In genomic region chr14:30916516-30916915, GRCm38 (mm10) we compare ENCODE assay signal across 20 mouse cellular contexts. TPM values are rescaled to one million over a fixed set of nuclear protein-coding genes. Genes with fewer than 3 reads are reported as not detected.
DNase-seq lines count a peak whose midpoint lies in the region; ATAC-seq lines count a peak whose summit lies in the region.
"Had no signal": no experiment of that assay in that cellular context is flagged by ENCODE, and none has a peak within 500 bp of the region (broad histone marks: within the 10 kb centered on the region; RNA-seq: fewer than 3 reads in every experiment).

No protein-coding gene starts in this region.

- H3K4me2 ChIP-seq in embryonic facial prominence, embryonic 14.5 days (ENCODE audit: low read depth, low read length): no peak overlapping the region
- H3K4me2 ChIP-seq in stomach, embryonic 16.5 days (ENCODE audit: low read depth, low read length): no peak overlapping the region
- H3K4me2 ChIP-seq: embryonic facial prominence, embryonic 12.5 days; forebrain, embryonic 13.5 days; heart, embryonic 12.5 days; hindbrain, embryonic 15.5 days had no signal

- no peaks in the 10 kb centered on the region for H3K4me1 ChIP-seq in embryonic facial prominence, embryonic 14.5 days (ENCODE audit: control insufficient read depth, insufficient read depth, low read length)
- H3K4me1 ChIP-seq in embryonic facial prominence, embryonic 10.5 days: no peaks in the 10 kb centered on the region
- no peaks in the 10 kb centered on the region for H3K4me1 ChIP-seq in stomach, embryonic 16.5 days (ENCODE audit: control insufficient read depth, insufficient read depth, low read length)
- H3K4me1 ChIP-seq: embryonic facial prominence, embryonic 12.5 days; heart, embryonic 12.5 days; hindbrain, embryonic 10.5 days; hindbrain, embryonic 15.5 days had no signal

- no peak overlapping the region for H3K9ac ChIP-seq in embryonic facial prominence, embryonic 14.5 days (ENCODE audit: low read depth, low read length)
- H3K9ac ChIP-seq in stomach, embryonic 16.5 days (ENCODE audit: low read length): no peak overlapping the region
- H3K9ac ChIP-seq: embryonic facial prominence, embryonic 12.5 days; forebrain, embryonic 13.5 days; forebrain, postnatal 0 days; heart, embryonic 12.5 days; hindbrain, embryonic 15.5 days had no signal

- WGBS in embryonic facial prominence, embryonic 14.5 days: 65% methylated on average over 1 of the region's 1 CpGs
- 89% methylated on average over 1 of the region's 1 CpGs for WGBS in embryonic facial prominence, embryonic 10.5 days
- 69% methylated on average over 1 of the region's 1 CpGs for WGBS in stomach, embryonic 16.5 days

- DNase-seq in embryonic facial prominence, embryonic 14.5 days (ENCODE audit: low spot score): peak; percentile 19
- DNase-seq in embryonic facial prominence, embryonic 10.5 days (ENCODE audit: low spot score): no peak
- DNase-seq in lung, postnatal 36 days: peak; percentile 15
- no peak for DNase-seq in lung, postnatal 4 days
- peak; percentile 3 for DNase-seq in brain, adult 2 months (ENCODE audit: low read depth, low spot score)
- DNase-seq in urinary bladder, postnatal 36 days (ENCODE audit: low spot score in 2 of 2): no peak
- DNase-seq in cerebellum, adult 9-10 months: no peak
- DNase-seq: adrenal gland, postnatal 14 days; cerebellum, adult 2 months; cerebellum, postnatal 14 days; embryo, embryonic 11 days; forebrain, postnatal 0 days; gastrocnemius, adult 2 months; gastrocnemius, postnatal 25 days had no signal

- no peak for ATAC-seq in embryonic facial prominence, embryonic 14.5 days (ENCODE audit: low read depth)
- peak; percentile 21; the same call in 1 of the 2 replicates for ATAC-seq in stomach, embryonic 16.5 days (ENCODE audit: insufficient read depth, low FRiP score)
- ATAC-seq: forebrain, embryonic 13.5 days; forebrain, postnatal 0 days had no signal

- no peaks in the 10 kb centered on the region for H3K27me3 ChIP-seq in embryonic facial prominence, embryonic 14.5 days (replicated peaks; ENCODE audit: control insufficient read depth, insufficient read depth, low read length)
- no peaks in the 10 kb centered on the region for H3K27me3 ChIP-seq in embryonic facial prominence, embryonic 10.5 days (replicated peaks; ENCODE audit: low read depth, poor library complexity, severe bottlenecking)
- no peaks in the 10 kb centered on the region for H3K27me3 ChIP-seq in stomach, embryonic 16.5 days (ENCODE audit: control insufficient read depth, insufficient read depth, low read length)
- H3K27me3 ChIP-seq: embryonic facial prominence, embryonic 12.5 days; forebrain, embryonic 13.5 days; heart, embryonic 12.5 days; hindbrain, embryonic 15.5 days had no signal

- no peak overlapping the region for H3K27ac ChIP-seq in embryonic facial prominence, embryonic 14.5 days (replicated peaks; ENCODE audit: low read depth, low read length)
- no peak overlapping the region for H3K27ac ChIP-seq in embryonic facial prominence, embryonic 10.5 days (replicated peaks)
- peak overlapping the region; percentile 48 for H3K27ac ChIP-seq in stomach, embryonic 16.5 days (ENCODE audit: low read length)
- H3K27ac ChIP-seq: embryonic facial prominence, embryonic 12.5 days; forebrain, embryonic 13.5 days; hindbrain, embryonic 10.5 days; hindbrain, embryonic 15.5 days had no signal

- H3K9me3 ChIP-seq in embryonic facial prominence, embryonic 14.5 days (ENCODE audit: control insufficient read depth, low read length): no peaks in the 10 kb centered on the region
- no peaks in the 10 kb centered on the region for H3K9me3 ChIP-seq in embryonic facial prominence, embryonic 10.5 days
- no peaks in the 10 kb centered on the region for H3K9me3 ChIP-seq in stomach, embryonic 16.5 days (replicated peaks; ENCODE audit: control insufficient read depth, low read length)
- H3K9me3 ChIP-seq: embryonic facial prominence, embryonic 12.5 days; forebrain, embryonic 13.5 days; heart, embryonic 12.5 days; hindbrain, embryonic 10.5 days; hindbrain, embryonic 15.5 days had no signal

- H3K4me3 ChIP-seq in embryonic facial prominence, embryonic 14.5 days (ENCODE audit: low read depth, low read length): no peak overlapping the region
- no peak overlapping the region for H3K4me3 ChIP-seq in embryonic facial prominence, embryonic 10.5 days
- no peak overlapping the region for H3K4me3 ChIP-seq in stomach, embryonic 16.5 days (replicated peaks; ENCODE audit: low read length)
- H3K4me3 ChIP-seq: embryonic facial prominence, embryonic 12.5 days; forebrain, embryonic 13.5 days; gastrocnemius, adult 2 months; heart, embryonic 12.5 days; hindbrain, embryonic 10.5 days; hindbrain, embryonic 15.5 days had no signal

- no peaks in the 10 kb centered on the region for H3K36me3 ChIP-seq in embryonic facial prominence, embryonic 14.5 days (ENCODE audit: control insufficient read depth, insufficient read depth, low read length)
- no peaks in the 10 kb centered on the region for H3K36me3 ChIP-seq in embryonic facial prominence, embryonic 10.5 days (replicated peaks)
- H3K36me3 ChIP-seq in stomach, embryonic 16.5 days (ENCODE audit: control insufficient read depth, insufficient read depth, low read length): no peaks in the 10 kb centered on the region
- H3K36me3 ChIP-seq: embryonic facial prominence, embryonic 12.5 days; heart, embryonic 12.5 days; hindbrain, embryonic 10.5 days; hindbrain, embryonic 15.5 days had no signal

RNA-seq across cellular contexts. Expression of gene Itih3, which starts 7.0 kb away (rescaled TPM):
- 0.33 and 0.39 TPM in 2 replicates for polyA plus RNA-seq in embryonic facial prominence, embryonic 14.5 days (2014; fragmentation: Nextera tagmentation; extraction: Ambion mirVana)
- polyA plus RNA-seq in embryonic facial prominence, embryonic 10.5 days (2016; fragmentation: Nextera tagmentation; extraction: Ambion mirVana): 0.36 TPM in 1 of 2 replicates, not detected in the other
- polyA plus RNA-seq in stomach, embryonic 16.5 days (2015; fragmentation: Nextera tagmentation; extraction: Ambion mirVana): 15.6 and 15.7 TPM in 2 replicates

RNA-seq across cellular contexts. Expression of gene Itih1, which starts 26.6 kb away (rescaled TPM):
- not detected in 2 replicates for polyA plus RNA-seq in embryonic facial prominence, embryonic 14.5 days (2014; fragmentation: Nextera tagmentation; extraction: Ambion mirVana)
- not detected in 2 replicates for polyA plus RNA-seq in embryonic facial prominence, embryonic 10.5 days (2016; fragmentation: Nextera tagmentation; extraction: Ambion mirVana)
- 2.4 and 2.8 TPM in 2 replicates for polyA plus RNA-seq in stomach, embryonic 16.5 days (2015; fragmentation: Nextera tagmentation; extraction: Ambion mirVana)
- polyA plus RNA-seq: cerebellum, adult 2 months; embryonic facial prominence, embryonic 12.5 days; forebrain, embryonic 13.5 days; forebrain, postnatal 0 days; hindbrain, embryonic 10.5 days; hindbrain, embryonic 15.5 days had no signal

RNA-seq across cellular contexts. Expression of gene Itih4, which starts 30.2 kb away (rescaled TPM):
- 0.10 TPM in 1 of 2 replicates, not detected in the other for polyA plus RNA-seq in embryonic facial prominence, embryonic 14.5 days (2014; fragmentation: Nextera tagmentation; extraction: Ambion mirVana)
- polyA plus RNA-seq in embryonic facial prominence, embryonic 10.5 days (2016; fragmentation: Nextera tagmentation; extraction: Ambion mirVana): not detected in 2 replicates
- 5.6 and 7.7 TPM in 2 replicates for polyA plus RNA-seq in stomach, embryonic 16.5 days (2015; fragmentation: Nextera tagmentation; extraction: Ambion mirVana)
- polyA plus RNA-seq: embryonic facial prominence, embryonic 12.5 days; forebrain, embryonic 13.5 days; hindbrain, embryonic 10.5 days; hindbrain, embryonic 15.5 days had no signal

RNA-seq across cellular contexts. Expression of gene Nek4, which starts 34.7 kb away (rescaled TPM):
- polyA plus RNA-seq in embryonic facial prominence, embryonic 14.5 days (2014; fragmentation: Nextera tagmentation; extraction: Ambion mirVana): 9.8 and 9.9 TPM in 2 replicates
- 20.2 and 22.1 TPM in 2 replicates for polyA plus RNA-seq in embryonic facial prominence, embryonic 10.5 days (2016; fragmentation: Nextera tagmentation; extraction: Ambion mirVana)
- 10.3 and 10.5 TPM in 2 replicates for polyA plus RNA-seq in stomach, embryonic 16.5 days (2015; fragmentation: Nextera tagmentation; extraction: Ambion mirVana)

RNA-seq across cellular contexts. Expression of gene Mustn1, which starts 37.5 kb away (rescaled TPM):
- 37.2 and 43.6 TPM in 2 replicates for polyA plus RNA-seq in embryonic facial prominence, embryonic 14.5 days (2014; fragmentation: Nextera tagmentation; extraction: Ambion mirVana)
- 0.52 and 0.67 TPM in 2 replicates for polyA plus RNA-seq in embryonic facial prominence, embryonic 10.5 days (2016; fragmentation: Nextera tagmentation; extraction: Ambion mirVana)
- polyA plus RNA-seq in stomach, embryonic 16.5 days (2015; fragmentation: Nextera tagmentation; extraction: Ambion mirVana): 10.1 and 11.4 TPM in 2 replicates

Comparison
In these comparisons a context has a peak if more than half of its experiments do, and no peak if none do; other contexts are left out.
1. DNase-seq: peak in embryonic facial prominence, embryonic 14.5 days (single experiment), lung, postnatal 36 days (single experiment) and brain, adult 2 months (single experiment); none in embryonic facial prominence, embryonic 10.5 days (single experiment), lung, postnatal 4 days (0 of 2), urinary bladder, postnatal 36 days (0 of 2) and cerebellum, adult 9-10 months (single experiment).
2. RNA of gene Itih3, which starts 7.0 kb away (polyA plus RNA-seq): 15.6 to 15.7 TPM in stomach, embryonic 16.5 days; 0.33 to 0.39 TPM in embryonic facial prominence, embryonic 14.5 days and 0.36 TPM in embryonic facial prominence, embryonic 10.5 days; every median in the first group is over 10 times any median in the second.